Mouse (Mus musculus): Measurements from ENCODE around the gene Fat3.
A peak's percentile ranks its signal among the peaks of the same experiment; 100 is the strongest.

Fat3 gene

DNA sequence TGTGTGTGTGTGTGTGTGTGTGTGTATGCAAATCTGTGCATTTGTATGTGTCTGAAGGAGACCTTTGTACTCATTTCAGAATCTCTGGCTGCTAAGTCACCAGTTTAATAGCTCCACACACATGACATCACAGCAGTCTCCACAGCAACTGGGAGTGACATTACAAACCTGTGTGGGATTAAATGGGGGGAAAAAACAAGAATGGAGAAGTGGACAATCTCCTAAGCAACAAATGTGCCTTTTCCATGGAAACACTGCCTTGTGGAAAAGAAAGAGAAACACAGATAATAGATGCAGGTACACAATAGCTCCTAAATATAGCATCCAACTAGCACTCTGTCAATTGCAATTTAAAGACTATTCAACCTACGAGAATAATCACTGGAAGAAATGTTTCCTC lies 353.4 kb downstream of the Fat3 start:
- no peak for DNase-seq (ENCODE audit: low spot score in 2 of 2)

DNA sequence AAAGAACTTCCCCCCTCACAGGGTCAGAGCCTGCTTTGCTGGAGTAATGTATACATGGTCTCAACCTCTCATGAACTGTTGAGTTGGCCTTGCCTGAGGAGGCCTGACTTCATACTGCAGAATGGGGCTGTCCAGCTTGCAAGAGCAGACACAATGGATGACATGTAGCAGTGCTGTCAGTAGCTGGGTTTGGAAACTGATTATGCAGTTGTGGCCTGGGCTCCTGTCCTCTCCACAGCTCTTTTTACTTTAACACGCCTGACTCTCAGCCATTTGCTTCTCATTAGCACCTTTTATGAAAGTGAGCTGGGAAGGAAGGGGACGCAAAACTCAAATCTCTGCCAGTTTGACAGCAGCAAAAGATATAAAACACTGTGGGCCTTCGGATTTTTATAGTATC lies 356.4 kb downstream of the Fat3 start:
- peak in 1 of 2 experiments; percentile 32 for DNase-seq (ENCODE audit: low spot score in 2 of 2)

DNA sequence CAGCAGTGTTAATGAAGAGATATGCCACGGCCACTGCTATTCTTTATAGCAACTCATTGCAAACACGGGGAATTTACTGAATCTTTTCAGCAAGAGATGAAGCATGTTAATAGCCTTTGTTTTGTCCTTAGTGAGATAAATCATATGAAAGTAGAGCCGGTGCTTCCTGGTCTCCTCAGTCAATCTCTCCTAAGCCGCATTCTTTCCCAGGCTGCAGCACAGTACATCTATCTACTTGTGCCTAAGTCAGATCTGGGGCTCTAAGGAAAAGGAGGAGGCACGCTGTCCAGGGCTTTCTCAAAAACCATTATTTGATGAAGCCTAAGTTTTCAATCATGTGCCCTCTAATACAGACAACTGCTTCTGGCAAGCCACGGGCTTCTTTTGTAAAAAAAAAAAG lies 361.8 kb downstream of the Fat3 start:
- DNase-seq (ENCODE audit: low spot score in 2 of 2), result no peak

DNA sequence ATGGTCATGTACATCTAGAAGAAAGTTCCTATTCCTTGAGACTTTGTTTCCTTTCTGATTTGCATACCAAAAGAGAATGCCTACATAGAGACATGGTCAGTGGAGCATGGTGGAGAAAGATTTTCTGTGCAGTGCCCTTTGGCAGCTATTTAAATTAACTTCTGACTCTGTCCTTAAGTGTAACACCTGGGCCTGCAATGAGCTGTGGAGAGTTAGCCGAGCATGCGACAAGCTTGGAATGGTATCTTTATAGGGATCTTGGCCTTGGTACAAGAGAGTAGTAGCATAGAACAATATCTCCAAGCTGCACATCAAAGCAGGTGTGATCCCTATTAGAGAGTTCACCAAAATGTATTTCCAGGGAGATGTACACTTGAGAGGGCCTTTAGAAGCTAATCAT lies 368.0 kb downstream of the Fat3 start:
- no peak for DNase-seq (ENCODE audit: low spot score in 2 of 2)

DNA sequence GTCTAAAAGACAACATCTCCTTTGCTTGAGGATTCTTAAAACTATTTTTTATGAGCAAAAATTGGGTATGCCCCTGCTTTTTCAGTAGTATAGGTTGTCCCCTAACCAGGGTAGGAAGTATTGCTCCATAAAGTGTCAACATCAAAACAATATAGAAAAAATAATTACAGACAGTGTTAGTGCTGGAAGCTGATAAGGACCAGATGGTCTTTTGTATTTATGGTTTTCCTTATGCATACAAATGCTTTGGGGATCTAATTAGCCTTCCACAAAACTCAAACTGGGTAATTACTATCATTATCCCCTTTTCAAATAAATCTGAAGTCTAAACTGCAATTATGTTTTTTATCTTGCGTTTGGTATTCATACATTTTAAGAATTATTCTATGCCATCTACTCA lies 368.5 kb downstream of the Fat3 start:
- DNase-seq (ENCODE audit: low spot score in 2 of 2), result no peak

DNA sequence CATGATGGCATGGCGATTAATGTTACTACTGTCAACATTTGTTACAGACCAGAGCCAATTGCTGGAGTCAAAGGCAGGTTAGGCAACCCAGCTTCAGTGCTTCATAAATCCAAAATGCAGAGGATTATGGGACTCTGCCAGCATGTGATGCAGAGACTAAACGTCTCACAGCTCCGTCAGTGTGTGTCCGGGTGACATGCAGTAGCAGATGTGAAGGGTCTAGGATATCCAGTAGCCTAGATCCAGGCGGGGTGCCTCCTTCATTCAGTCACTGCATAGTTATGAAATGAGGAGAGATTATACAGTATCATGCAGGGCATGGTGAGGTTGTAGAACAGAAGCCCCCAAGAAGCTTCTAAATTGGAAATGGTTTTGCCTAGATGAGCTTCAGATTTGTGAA lies 379.3 kb downstream of the Fat3 start:
- DNase-seq (ENCODE audit: low spot score in 2 of 2), result no peak

DNA sequence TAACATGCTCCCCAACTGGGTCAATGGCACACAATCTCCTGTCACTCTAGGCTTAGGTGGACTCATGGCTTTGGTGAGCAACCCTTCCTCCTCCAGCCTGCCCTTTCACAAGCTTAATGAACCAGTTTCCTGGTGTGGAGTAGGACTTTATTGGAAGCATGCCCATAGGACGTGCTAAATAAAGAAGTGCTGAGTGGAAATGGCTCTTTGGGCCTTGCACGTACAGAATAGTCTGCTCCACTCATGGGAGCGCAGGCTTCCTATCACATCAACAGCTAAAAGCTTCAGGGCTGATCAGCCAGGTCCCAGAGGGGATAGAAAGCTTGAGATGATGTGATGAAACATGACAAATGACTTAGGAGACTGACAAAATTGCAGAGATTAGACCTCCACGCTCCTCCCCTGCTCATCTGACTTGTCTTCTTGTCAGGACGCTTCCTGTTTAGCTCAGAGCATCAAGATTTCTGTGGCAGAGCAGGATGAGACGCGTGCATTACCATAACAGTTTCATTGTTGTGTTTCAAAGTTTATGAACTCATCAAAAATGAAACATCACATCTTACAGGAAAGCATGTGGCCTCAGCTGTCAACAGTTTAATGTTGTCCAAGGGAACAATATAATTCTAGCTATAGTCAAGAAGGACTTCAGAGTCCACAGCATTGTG lies 386.1 kb downstream of the Fat3 start:
- peak; percentile 24 to 34 for DNase-seq (ENCODE audit: low spot score in 2 of 2)

DNA sequence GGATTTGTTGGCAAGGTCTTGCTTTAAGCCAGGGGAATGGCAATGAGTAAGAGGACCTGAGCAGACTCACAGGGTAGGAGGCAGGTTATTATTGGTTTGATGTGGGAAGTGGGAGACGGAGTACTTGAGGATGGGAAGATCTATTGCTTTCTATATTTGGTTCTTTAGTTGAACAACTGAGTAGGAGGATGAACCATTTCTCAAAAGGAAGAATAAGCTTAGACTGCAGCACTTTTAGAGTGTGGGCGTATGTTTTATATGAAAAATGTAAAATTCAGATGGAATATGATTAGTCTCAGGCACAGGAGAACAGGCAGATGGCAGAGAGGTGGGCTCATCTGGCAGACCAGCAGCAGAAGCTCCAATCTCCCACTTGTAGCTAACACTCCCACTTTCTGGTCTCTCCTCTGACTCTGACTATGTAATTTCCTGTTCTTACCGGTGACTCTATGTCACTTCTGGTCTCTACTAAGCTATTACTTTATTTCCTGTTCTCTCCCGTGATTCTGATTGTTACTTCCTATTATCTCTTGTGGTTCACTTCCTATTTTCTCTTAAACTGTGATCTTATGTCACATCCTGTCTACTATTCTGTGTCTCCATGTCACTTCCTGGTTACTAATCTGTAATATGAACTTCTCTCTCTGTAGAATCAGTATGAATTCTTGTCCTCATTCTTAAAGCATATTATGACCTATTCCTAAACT lies 387.0 kb downstream of the Fat3 start:
- DNase-seq (ENCODE audit: low spot score in 2 of 2), result peak; percentile 71 to 89

DNA sequence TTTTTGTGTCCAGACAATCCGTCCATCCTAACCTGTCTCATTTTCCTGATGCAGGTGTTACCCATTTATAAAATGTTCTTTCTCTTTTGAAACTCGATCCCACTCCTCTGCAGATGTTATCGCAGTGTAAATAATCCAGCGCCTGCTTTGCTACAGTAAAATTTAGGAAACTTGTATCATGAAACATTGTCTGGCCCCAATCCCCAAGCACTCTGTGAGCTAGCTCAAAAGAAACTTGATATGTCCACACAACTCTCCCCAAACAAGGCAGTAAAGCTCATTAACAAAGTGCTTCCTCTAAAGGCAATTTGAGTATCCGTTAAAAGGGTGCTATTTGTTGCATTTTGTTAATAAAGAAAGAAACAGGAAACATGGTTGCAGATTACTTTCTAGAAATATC lies 393.2 kb downstream of the Fat3 start:
- no peak for DNase-seq (ENCODE audit: low spot score in 2 of 2)

DNA sequence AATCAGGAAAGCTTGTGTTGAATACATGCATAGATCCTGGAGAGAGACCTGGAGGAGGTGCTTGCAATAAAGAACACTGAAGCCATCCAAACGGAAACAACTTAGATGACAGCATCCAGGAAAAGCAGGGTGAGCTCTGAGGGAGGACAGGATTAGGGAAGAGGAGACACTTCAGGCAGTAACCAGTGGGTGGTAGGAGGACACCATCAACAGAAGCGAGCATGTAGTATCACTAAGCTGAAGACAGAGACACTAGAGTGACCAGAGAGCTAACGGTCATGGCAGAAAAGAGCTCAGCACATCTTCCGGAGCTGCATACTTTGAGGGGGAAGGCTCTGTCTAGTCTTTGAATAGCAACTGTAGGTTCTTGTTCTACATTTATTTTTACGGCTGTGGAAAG lies 393.7 kb downstream of the Fat3 start:
- DNase-seq (ENCODE audit: low spot score in 2 of 2), result no peak

DNA sequence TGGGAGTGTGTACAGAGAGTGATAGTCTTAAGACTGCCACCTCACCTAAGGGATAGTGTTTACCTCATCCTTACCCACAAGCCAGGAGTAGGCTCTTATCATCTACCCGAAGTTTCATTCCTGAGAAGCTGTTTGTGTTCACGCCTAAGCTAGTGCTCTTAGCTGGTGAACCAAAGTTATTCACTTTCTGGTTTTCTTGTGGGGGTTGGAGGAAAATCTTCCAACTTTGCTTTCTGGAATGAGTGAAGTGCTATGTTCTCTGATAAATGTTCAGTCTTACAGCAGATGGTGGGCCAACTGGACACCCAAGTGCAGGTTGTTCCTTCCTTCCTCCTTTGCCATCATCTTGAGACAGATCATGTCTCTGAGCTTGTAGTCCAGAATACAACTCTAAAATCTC lies 402.5 kb downstream of the Fat3 start:
- DNase-seq (ENCODE audit: low spot score in 2 of 2), result no peak

DNA sequence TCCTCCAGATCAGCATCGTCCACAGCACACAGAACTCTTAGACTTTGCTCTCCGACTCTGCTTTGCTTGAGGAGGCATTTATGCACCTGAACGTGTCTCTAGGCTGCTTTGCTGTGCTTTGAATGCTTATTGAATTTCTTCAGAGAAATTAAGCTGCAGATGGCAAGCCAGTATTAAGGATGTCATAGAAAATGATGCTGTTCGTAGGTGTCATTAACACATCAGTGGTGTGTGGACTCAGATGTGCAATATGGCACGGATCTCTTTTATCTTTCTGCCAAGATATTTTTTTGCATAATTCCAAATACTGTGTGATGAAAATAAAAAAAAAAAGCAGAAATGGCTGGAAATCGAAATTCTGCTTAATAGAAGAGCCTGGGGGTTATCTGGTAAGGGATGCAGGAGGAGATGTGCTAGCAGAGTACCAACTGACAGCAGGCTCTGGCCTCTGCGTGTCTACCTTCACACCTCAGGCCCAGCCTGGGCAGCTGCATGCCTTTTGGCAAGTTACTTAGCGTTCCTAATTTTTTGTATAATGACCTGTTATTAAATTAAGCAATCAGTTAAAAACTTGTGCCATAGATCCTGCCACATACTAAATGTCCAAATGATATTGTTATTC lies 407.9 kb downstream of the Fat3 start:
- DNase-seq (ENCODE audit: low spot score in 2 of 2), result no peak

DNA sequence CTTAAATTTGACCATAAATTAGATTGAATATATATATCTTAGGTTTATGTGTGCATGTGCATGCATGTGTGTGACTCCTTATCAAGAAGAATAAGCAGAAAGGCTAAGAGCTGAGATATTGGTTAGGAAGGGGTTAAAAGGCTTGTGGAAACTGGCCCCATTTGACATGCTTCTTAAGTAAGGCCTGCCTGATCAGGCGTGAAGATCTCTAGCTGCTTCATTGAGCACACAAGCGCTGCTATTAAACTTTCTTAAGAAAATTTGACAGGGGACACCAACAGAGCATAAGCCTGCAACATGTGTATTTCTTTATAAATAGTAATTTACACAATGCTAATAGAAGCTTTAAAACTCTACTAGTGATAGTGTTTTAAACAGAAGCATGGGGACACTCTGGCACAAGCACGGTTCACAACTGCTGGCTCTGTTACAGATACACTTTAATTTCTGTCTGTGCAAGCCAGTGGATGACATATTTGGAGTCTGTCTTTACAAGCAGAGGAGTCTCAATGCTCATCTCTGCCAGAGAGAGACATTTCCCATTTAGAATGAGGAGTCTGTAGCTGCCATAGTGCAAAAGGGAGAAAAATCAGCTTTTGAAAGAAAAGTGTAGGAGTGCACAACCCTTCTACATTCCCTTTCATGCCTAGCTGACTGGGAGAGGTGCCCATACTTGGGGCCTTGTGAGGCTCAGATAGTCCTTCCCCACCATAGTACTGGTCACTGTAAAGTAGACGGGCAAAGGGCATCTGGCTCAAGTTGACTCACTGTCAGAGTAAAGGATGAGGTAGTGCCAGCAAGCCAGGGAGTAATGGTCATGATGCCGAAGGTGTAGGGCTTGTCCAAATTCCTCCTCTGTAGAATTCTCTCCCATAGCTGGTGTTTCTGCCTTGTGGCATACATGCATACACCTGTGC lies 408.8 kb downstream of the Fat3 start:
- DNase-seq (ENCODE audit: low spot score in 2 of 2), result no peak

DNA sequence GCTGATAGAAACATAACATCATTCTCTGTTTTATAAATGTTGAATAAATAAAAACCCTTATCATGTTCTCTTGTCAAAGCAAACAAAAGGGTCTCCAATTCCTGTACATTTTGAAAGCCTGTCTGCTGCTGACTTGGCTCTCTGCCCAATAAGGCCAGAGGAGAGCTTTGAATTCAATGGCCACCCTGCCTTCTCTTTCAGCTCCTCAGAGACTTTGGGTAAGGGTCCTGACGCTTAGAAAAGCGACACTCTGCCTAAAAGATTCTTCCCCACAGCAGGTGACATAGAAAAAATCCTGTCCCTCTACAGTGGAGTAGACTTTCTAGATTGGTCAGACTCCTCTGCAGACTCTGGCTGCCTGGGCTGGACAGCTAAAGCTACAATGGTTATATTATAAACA lies 421.8 kb downstream of the Fat3 start:
- no peak for DNase-seq (ENCODE audit: low spot score in 2 of 2)

DNA sequence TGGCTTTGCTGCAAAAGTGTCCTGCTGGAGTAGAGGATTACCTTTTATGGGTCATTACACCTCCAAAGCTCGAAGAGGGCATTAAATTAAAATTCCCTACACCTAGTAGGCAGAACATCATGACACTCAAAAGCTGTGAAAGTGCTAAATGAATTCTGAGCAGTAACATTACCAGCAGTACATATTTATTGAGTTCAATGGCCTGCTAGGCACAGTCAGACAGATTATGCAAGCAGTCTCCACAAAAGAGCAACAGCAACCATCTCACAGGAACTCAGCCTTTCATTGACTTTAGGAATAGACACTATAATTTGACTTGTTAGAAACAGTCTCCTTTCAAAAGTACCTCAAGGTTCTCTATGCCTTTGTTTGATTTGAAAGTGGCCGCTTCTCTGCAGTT lies 426.4 kb downstream of the Fat3 start:
- DNase-seq (ENCODE audit: low spot score in 2 of 2), result no peak

DNA sequence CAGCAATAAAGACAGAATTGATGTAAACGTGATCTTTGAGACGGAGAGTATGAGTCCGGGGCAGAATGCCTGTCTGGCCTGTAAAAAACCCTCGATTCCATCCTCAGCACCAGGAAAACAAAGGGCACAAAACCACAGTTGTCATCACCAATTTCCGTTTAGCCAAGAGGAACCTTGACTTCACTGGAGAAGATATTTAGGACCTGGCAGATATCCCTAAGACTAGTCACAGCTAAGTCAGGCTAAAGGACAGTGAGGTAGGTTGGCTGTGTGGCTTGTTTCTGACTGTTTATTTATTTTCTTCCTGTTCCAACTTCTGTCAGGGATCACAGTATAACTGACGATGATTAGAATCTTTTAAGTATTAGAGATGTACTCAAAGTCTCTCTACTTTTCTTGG lies 427.0 kb downstream of the Fat3 start:
- DNase-seq (ENCODE audit: low spot score in 2 of 2), result no peak

DNA sequence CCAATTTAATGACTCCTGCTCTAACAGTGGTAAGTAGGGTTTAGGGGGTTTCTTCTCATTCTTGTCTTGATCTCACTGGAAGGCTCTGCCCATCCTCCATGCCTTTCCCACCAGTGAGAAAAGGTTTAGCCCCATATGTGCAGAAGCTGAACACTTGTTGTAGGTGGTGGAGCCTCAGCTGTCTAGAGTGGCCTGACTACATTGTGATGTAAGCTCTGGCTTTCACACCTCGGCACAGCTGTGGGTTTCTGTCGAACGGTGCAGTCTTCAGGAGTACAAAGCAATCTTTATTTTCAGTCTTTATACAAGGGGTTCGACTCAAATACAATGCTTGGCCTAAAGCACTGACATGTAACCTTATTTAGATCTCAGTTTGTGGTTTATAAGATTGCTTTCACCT lies 437.6 kb downstream of the Fat3 start:
- no peak for DNase-seq (ENCODE audit: low spot score in 2 of 2)

DNA sequence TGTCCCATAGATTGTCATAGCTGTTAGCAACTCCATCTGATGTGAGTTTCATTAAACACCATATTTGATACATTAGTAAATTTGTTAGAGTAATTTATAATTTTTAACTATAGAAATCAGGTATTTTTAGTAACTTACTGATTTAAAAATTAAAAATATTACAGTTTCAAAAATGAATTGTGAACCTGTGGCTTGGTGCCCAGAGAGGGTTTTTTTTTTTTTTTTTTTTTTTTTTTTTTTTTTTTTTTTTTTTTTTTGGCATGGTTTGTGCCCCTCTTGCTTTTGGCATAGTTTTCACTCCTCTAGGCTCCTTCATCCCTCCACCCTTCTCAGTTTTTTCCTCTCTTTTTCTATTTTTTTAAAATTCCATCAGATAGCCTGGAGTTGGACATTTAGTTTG lies 438.6 kb downstream of the Fat3 start:
- DNase-seq (ENCODE audit: low spot score in 2 of 2), result no peak

DNA sequence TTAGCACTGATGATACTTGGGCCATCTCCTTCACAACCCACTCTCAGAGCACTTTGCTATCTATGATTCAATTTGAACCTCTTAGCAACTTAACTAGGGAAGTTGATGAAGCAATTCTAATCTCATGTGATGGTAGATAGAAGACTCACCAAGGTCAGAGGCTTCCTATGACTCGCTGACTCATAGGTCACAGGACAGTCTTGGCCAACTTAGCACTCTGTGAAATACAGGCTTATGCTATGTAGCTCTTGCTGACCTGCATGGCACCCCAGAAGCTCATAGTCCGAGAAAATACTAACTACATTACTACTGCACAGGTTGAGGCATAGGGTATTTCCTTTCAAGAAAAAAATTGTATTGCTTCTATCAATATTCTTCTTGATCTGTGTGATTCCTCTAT lies 454.4 kb downstream of the Fat3 start:
- no peak for DNase-seq (ENCODE audit: low spot score in 2 of 2)

DNA sequence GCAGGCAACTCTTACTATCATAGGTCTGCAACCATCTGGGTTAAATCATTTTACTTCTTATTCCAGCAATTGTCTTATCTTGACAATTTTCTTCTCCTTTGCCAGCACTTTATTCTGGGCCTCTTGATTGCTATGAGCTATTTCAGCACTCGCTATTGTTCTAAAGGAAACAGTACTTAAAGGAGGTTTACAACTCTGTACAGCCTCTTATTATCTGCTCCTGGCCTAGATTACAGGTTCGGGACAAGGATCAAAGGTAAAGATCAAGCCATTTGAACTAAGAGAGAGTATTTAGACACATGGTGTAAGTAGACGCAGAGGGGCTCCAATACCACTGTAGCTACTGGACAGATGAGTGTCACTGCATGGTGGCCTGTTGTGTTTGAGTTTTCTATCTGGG lies 463.7 kb downstream of the Fat3 start:
- no peak for DNase-seq (ENCODE audit: low spot score in 2 of 2)

DNA sequence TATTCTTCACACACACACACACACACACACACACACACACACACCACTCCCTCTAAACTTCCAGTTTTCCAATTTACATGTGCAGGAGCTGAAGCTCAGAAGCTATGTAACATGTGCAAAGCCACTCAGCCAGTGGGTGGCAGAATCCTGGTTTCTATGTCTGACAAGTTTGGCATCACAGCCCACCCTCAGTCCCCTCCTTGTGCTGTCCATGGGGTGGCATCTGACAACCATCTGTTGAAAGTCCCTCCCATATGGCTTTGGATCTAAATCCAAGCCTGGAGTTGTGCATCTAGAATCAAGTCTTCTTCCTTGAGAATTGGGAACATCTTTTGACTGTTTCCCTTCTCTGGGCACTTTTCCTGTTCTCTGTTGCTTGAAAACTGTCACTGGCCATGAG lies 464.7 kb downstream of the Fat3 start:
- peak; percentile 66 to 78 for DNase-seq (ENCODE audit: low spot score in 2 of 2)

DNA sequence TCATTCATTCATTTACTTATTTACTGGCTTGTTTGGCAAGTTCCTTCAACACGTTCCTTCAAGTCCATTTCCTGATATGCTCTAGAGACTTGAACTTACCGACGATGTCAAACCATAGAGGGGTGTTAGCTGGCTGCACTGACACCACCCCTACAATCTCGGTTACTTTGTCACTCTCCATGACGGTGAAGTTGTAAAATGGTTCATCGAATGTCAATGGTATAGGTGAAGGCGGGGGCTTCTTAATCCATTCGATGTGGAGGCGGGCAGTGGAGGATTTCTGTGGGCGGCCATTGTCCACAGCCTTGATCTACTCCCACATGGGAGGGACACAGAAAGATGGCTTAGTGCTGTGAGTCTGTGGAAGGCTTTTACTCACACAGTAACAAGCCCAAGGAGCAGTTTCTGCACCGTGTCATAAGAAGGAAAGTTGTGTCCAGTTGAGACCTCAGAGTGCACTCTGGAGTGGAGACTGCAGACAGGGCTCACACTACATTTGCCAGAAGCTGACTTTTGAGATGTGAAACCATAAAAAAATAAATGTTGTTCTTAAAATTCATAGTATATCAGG lies 471.3 kb downstream of the Fat3 start:
- DNase-seq (ENCODE audit: low spot score in 2 of 2), result no peak
